Mouse (Mus musculus) midbrain, embryonic 16.5 days (tissue): ENCODE results near the gene Zan. TPM values are rescaled to one million over a fixed set of nuclear protein-coding genes. Genes with fewer than 3 reads are reported as not detected.

Source experiments
- ATAC-seq: fragments of 200-750 bp; cut with Nextera tagmentation; 2 replicates; pipeline ENCODE4 v1.8.0; 2017; ENCODE audit warnings: moderate TSS enrichment
- H3K27ac ChIP-seq: fragments of 300-500 bp; sonication (generic); 2 replicates; pipeline ENCODE4 v1.5.1; 2014; ENCODE audit warnings: mild to moderate bottlenecking, low read length, mixed read lengths
- H3K27me3 ChIP-seq: fragments of 300-500 bp; sonication (generic); 2 replicates; pipeline ENCODE4 v1.6.1; 2014; ENCODE audit warnings: low read depth, low read length, mixed read lengths; ENCODE audit not compliant: control insufficient read depth, insufficient read depth
- H3K36me3 ChIP-seq: fragments of 300-500 bp; sonication (generic); 2 replicates; pipeline ENCODE4 v1.6.1; 2014; ENCODE audit warnings: mild to moderate bottlenecking, low read length, moderate library complexity, mixed read lengths; ENCODE audit not compliant: control insufficient read depth, insufficient read depth
- H3K4me1 ChIP-seq: fragments of 300-500 bp; sonication (generic); 2 replicates; pipeline ENCODE4 v1.6.1; 2014; ENCODE audit warnings: mild to moderate bottlenecking, low read length, mixed read lengths; ENCODE audit not compliant: control insufficient read depth, insufficient read depth
- H3K4me2 ChIP-seq: fragments of 300-500 bp; sonication (generic); 2 replicates; pipeline ENCODE4 v1.6.1; 2014; ENCODE audit warnings: mild to moderate bottlenecking, low read length, mixed read lengths
- H3K4me3 ChIP-seq: fragments of 300-500 bp; sonication (generic); 2 replicates; pipeline ENCODE4 v1.5.1; 2014; ENCODE audit warnings: low read depth, mild to moderate bottlenecking, low read length, moderate library complexity, mixed read lengths
- H3K9ac ChIP-seq: fragments of 300-500 bp; sonication (generic); 2 replicates; pipeline ENCODE4 v1.6.1; 2014; ENCODE audit warnings: low read depth, low read length, mixed read lengths
- H3K9me3 ChIP-seq: fragments of 300-500 bp; sonication (generic); replicated peaks from 2 replicates; pipeline ENCODE4 v1.6.1; 2014; ENCODE audit warnings: mild to moderate bottlenecking, low read length, mixed read lengths; ENCODE audit not compliant: control insufficient read depth, poor library complexity, severe bottlenecking
- WGBS: fragments of 180-500 bp; shearing (Covaris S2); extraction: QIAGEN DNeasy Blood & Tissue Kit; methylation state at CpG from one replicate; pipeline ENCODE4 v1.1.7; 2014; 5-methylcytosine and 5-hydroxymethylcytosine counted together
- polyA plus RNA-seq: library from polyadenylated mRNA; unstranded; fragments of >200 nt; fragmentation: Nextera tagmentation; extraction: Ambion mirVana; gene quantifications from 2 replicates; pipeline ENCODE4 v1.2.1, GENCODE M21; 2015

Gene Zan
- polyA plus RNA-seq, 1 experiment from 2014 or later: 0.18 TPM

DNA sequence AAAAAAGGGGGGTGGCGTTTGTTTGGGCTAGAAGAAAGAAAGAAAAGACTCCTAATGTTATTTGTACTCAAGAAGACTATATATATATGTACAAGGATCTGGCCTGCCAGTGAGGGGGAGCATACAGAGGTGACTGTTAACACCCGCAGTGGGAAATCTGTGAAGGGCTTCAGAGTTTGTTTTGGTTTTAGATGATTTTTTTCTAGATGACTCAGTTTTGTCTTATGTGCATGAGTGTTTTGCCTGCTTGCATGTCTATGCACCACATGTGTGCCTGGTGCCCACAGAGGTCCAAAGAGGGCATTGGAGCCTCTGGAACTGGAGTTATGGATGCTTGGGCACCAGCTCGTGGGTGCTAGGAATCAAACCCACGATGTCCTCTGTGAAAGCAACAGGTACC is 129.9 kb downstream of the Zan start:
- WGBS: 90% methylated on average over 4 of the region's 4 CpGs
- H3K4me1 ChIP-seq: peaks cover 26% of the 10 kb centered on the region
- no peak for ATAC-seq

DNA sequence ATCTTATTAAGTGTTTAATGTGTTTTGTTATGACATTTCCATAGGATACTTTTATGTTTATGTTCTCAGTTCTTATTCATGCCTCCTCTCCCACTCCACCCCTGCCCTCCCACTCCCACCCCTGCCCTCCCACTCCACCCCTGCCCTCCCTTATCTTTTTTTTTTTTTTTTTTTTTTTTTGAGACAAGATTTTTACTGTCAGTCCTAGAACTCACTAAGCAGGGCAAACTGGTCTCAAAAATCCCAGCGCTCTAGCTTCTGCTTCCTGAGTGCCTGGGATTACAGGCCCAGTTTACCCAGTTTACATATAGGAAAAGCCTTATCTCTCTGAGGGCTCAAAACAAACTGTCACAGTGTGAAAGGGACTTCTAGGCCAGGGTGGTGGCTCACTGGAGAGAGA is 130.5 kb downstream of the Zan start:
- 92% methylated on average over 1 of the region's 1 CpGs for WGBS
- Histone ChIP-seq H3K9me3 (no peaks in the 10 kb centered on the region), H3K4me2 (no peak overlapping the region), H3K4me1 (peaks cover 26% of the 10 kb centered on the region), H3K4me3 (no peak overlapping the region), H3K9ac (no peak overlapping the region), H3K36me3 (no peaks in the 10 kb centered on the region), H3K27ac (no peak overlapping the region), H3K27me3 (peaks cover 12% of the 10 kb centered on the region)
- no peak for ATAC-seq

More for the DNA sequence above, 129.9 kb downstream of the Zan start:
- Histone ChIP-seq H3K27ac (no peak overlapping the region), H3K4me3 (no peak overlapping the region), H3K9ac (no peak overlapping the region), H3K9me3 (no peaks in the 10 kb centered on the region), H3K36me3 (no peaks in the 10 kb centered on the region), H3K4me2 (no peak overlapping the region), H3K27me3 (peaks cover 12% of the 10 kb centered on the region)

DNA sequence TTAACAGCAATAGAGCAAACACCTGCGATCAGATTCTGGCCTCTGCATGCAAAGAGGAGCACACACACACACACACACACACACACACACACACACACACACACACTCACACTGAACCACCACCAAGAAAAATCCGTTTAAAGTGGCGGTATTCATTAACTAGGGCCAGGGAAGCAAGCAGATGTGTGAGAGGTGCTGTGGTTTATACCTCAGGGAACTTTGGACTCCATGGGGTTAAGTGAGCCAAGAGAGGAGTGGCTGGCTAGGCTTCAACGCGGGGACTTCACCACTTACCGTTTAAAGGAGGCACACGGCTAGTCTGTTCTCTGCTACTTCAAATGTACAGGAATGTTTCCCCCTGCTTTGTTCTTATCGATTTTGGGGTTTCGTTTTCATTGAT is 131.0 kb downstream of the Zan start:
- H3K4me3 ChIP-seq: no peak overlapping the region
- WGBS: 27% methylated on average over 9 of the region's 9 CpGs
- H3K4me2 ChIP-seq: no peak overlapping the region
- H3K9ac ChIP-seq: no peak overlapping the region
- peaks cover 12% of the 10 kb centered on the region for H3K27me3 ChIP-seq
- no peaks in the 10 kb centered on the region for H3K9me3 ChIP-seq
- H3K27ac ChIP-seq: no peak overlapping the region
- peaks cover 24% of the 10 kb centered on the region for H3K4me1 ChIP-seq
- no peak for ATAC-seq
- H3K36me3 ChIP-seq: no peaks in the 10 kb centered on the region

DNA sequence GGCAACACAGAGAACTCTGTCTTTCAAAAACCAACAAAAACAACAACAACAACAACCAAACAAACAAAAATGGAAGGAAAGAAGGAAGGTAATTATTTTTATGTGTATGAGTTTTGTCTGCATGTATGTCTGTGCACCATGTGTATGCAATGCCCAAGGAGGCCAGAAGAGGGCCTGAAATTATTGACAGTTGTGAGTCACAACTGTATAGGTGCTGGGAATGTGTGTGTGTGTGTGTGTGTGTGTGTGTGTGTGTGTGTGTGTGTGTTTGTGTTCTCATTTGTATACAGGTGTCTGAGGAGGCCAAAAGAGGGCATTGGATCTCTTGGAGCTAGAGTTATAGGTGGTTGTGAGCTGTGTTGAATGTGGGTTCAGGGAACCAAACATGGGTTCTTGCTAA is 133.0 kb downstream of the Zan start:
- Histone ChIP-seq H3K4me1 (peaks cover 21% of the 10 kb centered on the region), H3K36me3 (no peaks in the 10 kb centered on the region), H3K4me3 (no peak overlapping the region), H3K9ac (no peak overlapping the region), H3K9me3 (no peaks in the 10 kb centered on the region), H3K27me3 (peaks cover 3% of the 10 kb centered on the region), H3K4me2 (no peak overlapping the region), H3K27ac (no peak overlapping the region)
- no peak for ATAC-seq

DNA sequence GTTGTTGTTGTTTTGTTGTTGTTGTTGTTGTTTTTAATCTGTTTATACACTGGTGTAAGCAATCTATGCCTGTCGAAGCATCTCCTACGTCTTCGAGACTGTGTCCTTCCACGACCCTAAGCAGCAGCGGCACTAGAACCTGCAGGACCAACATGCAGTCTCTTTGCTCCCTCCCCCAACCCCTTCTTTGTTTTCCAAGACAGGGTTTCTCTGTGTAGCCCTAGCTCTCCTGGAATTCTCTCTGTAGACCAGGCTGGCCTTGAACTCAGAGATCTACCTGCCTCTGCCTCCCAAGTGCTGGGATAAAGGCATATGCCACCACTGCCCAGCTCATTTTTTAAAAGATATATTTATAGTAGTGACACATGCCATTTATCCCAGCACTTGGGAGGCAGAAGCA is 133.5 kb downstream of the Zan start:
- Histone ChIP-seq H3K4me2 (no peak overlapping the region), H3K27me3 (no peaks in the 10 kb centered on the region; the same call in 1 of the 2 replicates), H3K9ac (no peak overlapping the region), H3K9me3 (no peaks in the 10 kb centered on the region), H3K27ac (no peak overlapping the region), H3K4me3 (no peak overlapping the region), H3K36me3 (no peaks in the 10 kb centered on the region), H3K4me1 (peaks cover 19% of the 10 kb centered on the region)
- no peak for ATAC-seq
- 91% methylated on average over 5 of the region's 5 CpGs for WGBS

DNA sequence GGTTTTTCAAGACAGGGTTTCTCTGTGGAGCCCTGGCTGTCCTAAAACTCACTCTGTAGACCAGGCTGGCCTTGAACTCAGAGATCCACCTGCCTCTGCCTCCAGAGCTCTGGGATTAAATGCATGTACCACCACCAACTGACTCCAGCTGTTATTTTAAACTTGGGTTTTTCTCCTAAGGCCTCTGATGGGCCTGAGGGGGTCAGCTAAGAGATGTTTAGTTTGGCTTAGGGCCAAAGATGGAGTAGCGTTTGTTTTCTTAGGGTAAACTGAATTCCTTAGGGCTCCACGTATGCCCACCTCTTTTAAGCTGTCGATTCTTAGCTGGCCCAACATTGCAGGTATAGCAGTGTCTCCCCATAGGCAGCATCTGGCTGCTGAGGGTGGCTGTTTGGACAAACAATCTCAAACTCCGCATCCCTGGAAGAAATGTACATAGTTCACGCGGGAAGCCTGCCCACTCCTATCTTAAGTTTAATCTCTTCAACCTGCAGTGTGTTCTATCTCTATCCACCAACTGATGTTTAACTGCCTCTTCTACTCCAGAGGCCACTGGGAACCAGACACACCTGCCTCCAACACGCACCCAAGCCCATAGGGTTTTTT is 134.4 kb downstream of the Zan start:
- no peaks in the 10 kb centered on the region for H3K9me3 ChIP-seq
- no peaks in the 10 kb centered on the region for H3K27me3 ChIP-seq
- H3K4me1 ChIP-seq: peaks cover 19% of the 10 kb centered on the region
- 81% methylated on average over 7 of the region's 7 CpGs for WGBS
- H3K9ac ChIP-seq: no peak overlapping the region
- H3K4me3 ChIP-seq: no peak overlapping the region
- ATAC-seq: no peak
- H3K4me2 ChIP-seq: no peak overlapping the region
- H3K36me3 ChIP-seq: no peaks in the 10 kb centered on the region
- H3K27ac ChIP-seq: no peak overlapping the region

DNA sequence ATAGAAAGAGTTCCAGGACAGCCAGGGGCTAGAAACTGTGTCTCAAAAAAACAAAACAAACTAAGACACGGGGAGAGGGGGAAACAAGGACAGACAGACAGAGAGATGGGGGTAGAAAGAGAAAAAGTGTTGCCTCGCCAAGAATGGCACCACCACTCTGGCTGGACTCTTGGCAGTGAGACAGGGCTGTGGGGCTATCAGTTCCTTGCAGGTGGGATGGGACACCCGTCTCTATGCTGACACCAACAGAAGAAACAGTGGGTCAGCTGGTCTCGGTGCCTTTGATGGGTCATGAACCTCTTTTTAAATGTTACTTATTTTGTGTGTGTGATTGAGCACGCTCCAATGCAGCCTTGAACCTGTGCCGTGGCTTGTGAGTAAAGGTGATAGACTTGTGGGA is 136.6 kb downstream of the Zan start:
- Histone ChIP-seq H3K4me1 (peaks cover 19% of the 10 kb centered on the region), H3K9ac (peak overlapping the region; percentile 74), H3K27me3 (no peaks in the 10 kb centered on the region), H3K27ac (peak overlapping the region; percentile 82), H3K4me2 (peak overlapping the region; percentile 93), H3K36me3 (no peaks in the 10 kb centered on the region), H3K4me3 (no peak overlapping the region), H3K9me3 (no peaks in the 10 kb centered on the region)
- 72% methylated on average over 6 of the region's 6 CpGs for WGBS
- ATAC-seq: no peak

DNA sequence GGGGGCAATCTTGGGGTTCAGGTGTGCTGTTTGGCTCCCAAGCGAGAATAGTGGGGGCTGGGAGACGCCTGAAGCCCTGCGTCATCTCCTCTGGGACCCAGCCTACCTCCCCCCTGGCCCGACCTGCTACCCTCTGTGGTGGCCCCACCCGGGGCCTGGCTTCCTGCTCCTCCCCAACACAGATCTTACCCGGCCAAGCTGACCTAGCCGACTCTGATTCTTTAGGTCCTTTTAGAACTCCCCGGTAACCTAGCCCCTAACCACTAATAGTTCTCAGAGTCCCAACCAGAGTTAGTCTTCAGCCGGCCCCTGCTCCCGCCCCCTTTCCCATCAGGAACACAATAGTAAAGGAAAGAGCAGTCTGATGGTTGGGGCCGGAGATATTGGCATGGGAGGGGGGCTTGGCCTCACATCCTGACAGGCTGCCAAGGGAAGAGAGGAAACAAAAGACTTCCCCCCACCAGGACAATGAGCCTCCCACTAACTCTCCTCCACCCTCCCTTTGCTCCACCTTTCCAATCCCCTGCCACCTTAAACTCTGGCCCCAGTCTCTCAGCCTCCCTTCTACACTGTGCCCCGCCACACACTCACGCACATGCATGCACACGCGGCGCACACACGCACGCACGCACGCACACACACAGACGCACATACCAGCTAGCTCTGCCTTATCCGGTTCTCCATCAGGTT is 137.4 kb downstream of the Zan start:
- Histone ChIP-seq H3K4me3 (peak overlapping the region; percentile 37), H3K9ac (peak overlapping the region; percentile 74), H3K27me3 (no peaks in the 10 kb centered on the region), H3K36me3 (no peaks in the 10 kb centered on the region), H3K9me3 (no peaks in the 10 kb centered on the region), H3K4me1 (peaks cover 19% of the 10 kb centered on the region), H3K27ac (peak overlapping the region; percentile 82), H3K4me2 (peak overlapping the region; percentile 93)
- peak; percentile 73 for ATAC-seq
- 3% methylated on average over 21 of the region's 22 CpGs for WGBS

DNA sequence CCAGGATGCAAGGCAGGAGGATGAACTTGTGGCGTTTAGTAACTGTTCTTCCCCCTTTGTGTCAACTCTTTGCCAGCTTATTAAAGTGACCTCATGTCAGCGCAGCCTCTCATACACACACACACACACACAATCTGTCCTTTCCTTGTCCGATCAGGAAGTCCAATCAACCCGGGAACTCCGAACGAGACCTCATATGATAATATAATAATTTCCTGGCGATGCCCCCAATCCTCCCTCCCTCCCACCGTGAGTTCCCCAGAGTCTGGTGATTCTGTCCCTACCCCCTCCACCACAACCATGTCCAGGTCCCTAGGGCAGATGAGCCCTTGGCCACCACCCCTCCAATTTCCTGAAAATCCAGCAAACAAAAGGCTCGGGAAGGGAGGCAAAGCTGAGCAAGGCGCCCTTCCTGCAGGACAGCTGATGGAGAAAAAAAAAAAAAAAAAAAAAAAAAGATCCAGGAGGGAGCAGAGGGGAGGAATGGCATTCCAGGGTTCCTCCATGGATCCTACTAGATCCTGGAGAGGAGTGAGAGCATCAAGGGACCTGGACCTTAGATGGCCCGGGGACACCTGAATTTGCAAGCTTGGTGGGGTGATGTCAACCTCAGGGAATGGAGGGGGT is 138.1 kb downstream of the Zan start:
- Histone ChIP-seq H3K4me2 (peak overlapping the region; percentile 93), H3K36me3 (no peaks in the 10 kb centered on the region), H3K9me3 (no peaks in the 10 kb centered on the region), H3K27me3 (no peaks in the 10 kb centered on the region), H3K4me3 (peak overlapping the region; percentile 37), H3K4me1 (peaks cover 21% of the 10 kb centered on the region), H3K27ac (peak overlapping the region; percentile 82), H3K9ac (peak overlapping the region; percentile 74)
- WGBS: 1% methylated on average over 11 of the region's 11 CpGs
- ATAC-seq: peak; percentile 23
